Mouse (Mus musculus) embryonic facial prominence, embryonic 10.5 days (tissue): ENCODE data around the gene Csnk2b. TPM values are rescaled to one million over a fixed set of nuclear protein-coding genes. Genes with fewer than 3 reads are reported as not detected.

Experiments
- DNase-seq: peaks from one replicate; pipeline ENCODE4 v3.0.0-alpha.2; 2017; ENCODE audit warnings: low spot score
- H3K27ac ChIP-seq: fragments of 300-500 bp; sonication (generic); replicated peaks from 2 replicates; pipeline ENCODE4 v1.5.1; 2016; ENCODE audit warnings: mild to moderate bottlenecking
- H3K27me3 ChIP-seq: fragments of 300-500 bp; sonication (generic); replicated peaks from 2 replicates; pipeline ENCODE4 v1.6.1; 2016; ENCODE audit warnings: low read depth, mild to moderate bottlenecking; ENCODE audit not compliant: poor library complexity, severe bottlenecking
- H3K36me3 ChIP-seq: fragments of 300-500 bp; sonication (generic); replicated peaks from 2 replicates; pipeline ENCODE4 v1.6.1; 2016; ENCODE audit warnings: mild to moderate bottlenecking, moderate library complexity
- H3K4me1 ChIP-seq: fragments of 300-500 bp; sonication (generic); 2 replicates; pipeline ENCODE4 v1.6.1; 2016
- H3K4me3 ChIP-seq: fragments of 300-500 bp; sonication (generic); 2 replicates; pipeline ENCODE4 v1.5.1; 2016; ENCODE audit warnings: mild to moderate bottlenecking, moderate library complexity
- H3K9me3 ChIP-seq: fragments of 300-500 bp; sonication (generic); 2 replicates; pipeline ENCODE4 v1.6.1; 2016; ENCODE audit warnings: mild to moderate bottlenecking
- WGBS: fragments of 180-500 bp; shearing (Covaris S2); methylation state at CpG from one replicate; pipeline ENCODE4 v1.1.7; 2016; 5-methylcytosine and 5-hydroxymethylcytosine counted together
- polyA plus RNA-seq: library from polyadenylated mRNA; unstranded; fragments of >200 nt; fragmentation: Nextera tagmentation; extraction: Ambion mirVana; gene quantifications from 2 replicates; pipeline ENCODE4 v1.2.1, GENCODE M21; 2016

The Csnk2b gene
- polyA plus RNA-seq = 283 and 288 TPM in 2 replicates

GRCm38 (mm10) chr17:35121871-35122303 is at the start of gene Csnk2b:
TSS of gene Csnk2b (minus strand) at chr17:35122053.
- no peaks in the 10 kb centered on the region for H3K9me3 ChIP-seq
- H3K36me3 ChIP-seq = peaks cover 50% of the 10 kb centered on the region
- H3K4me1 ChIP-seq = peaks cover 39% of the 10 kb centered on the region
- H3K4me3 ChIP-seq = peak within 1 kb of the TSS; percentile 98
- peak; percentile 66 for DNase-seq
- under 1% methylated on average over 19 of the region's 19 CpGs for WGBS
- H3K27ac ChIP-seq = peak within 1 kb of the TSS; percentile 90
- no peaks in the 10 kb centered on the region for H3K27me3 ChIP-seq

- Histone ChIP-seq H3K27me3 (no peaks in the 10 kb centered on the region), H3K27ac (no peak overlapping the region), H3K4me3 (no peak overlapping the region), H3K9me3 (no peaks in the 10 kb centered on the region), H3K36me3 (no peaks in the 10 kb centered on the region), H3K4me1 (peaks cover 12% of the 10 kb centered on the region)
- no peak for DNase-seq
- WGBS = 23% methylated on average over 4 of the region's 4 CpGs
These were observed 46.8 kb upstream of the Csnk2b start for GRCm38 (mm10) chr17:35168541-35169207.

- H3K27ac ChIP-seq = no peak overlapping the region
- DNase-seq = no peak
- peaks cover 2% of the 10 kb centered on the region for H3K36me3 ChIP-seq
- H3K4me3 ChIP-seq = no peak overlapping the region
- H3K4me1 ChIP-seq = peaks cover 20% of the 10 kb centered on the region
- 87% methylated on average over 7 of the region's 7 CpGs for WGBS
- no peaks in the 10 kb centered on the region for H3K9me3 ChIP-seq
- no peaks in the 10 kb centered on the region for H3K27me3 ChIP-seq
These were observed 45.9 kb upstream of the Csnk2b start for GRCm38 (mm10) chr17:35167794-35168193.

- no peaks in the 10 kb centered on the region for H3K27me3 ChIP-seq
- peak overlapping the region; percentile 99 for H3K27ac ChIP-seq
- peak overlapping the region; percentile 99 for H3K4me3 ChIP-seq
- H3K9me3 ChIP-seq = no peaks in the 10 kb centered on the region
- DNase-seq = peak; percentile 54
- H3K4me1 ChIP-seq = peaks cover 33% of the 10 kb centered on the region
- H3K36me3 ChIP-seq = peaks cover 15% of the 10 kb centered on the region
- WGBS = 74% methylated on average over 8 of the region's 8 CpGs
These were observed 44.6 kb upstream of the Csnk2b start for GRCm38 (mm10) chr17:35166352-35167035.

GRCm38 (mm10) chr17:35165451-35166155 is 43.8 kb upstream of the Csnk2b start:
- Histone ChIP-seq H3K9me3 (no peaks in the 10 kb centered on the region), H3K36me3 (peaks cover 24% of the 10 kb centered on the region), H3K27me3 (no peaks in the 10 kb centered on the region), H3K4me1 (peaks cover 34% of the 10 kb centered on the region), H3K27ac (peak overlapping the region; percentile 99), H3K4me3 (peak overlapping the region; percentile 99)
- DNase-seq = no peak
- WGBS = 27% methylated on average over 12 of the region's 12 CpGs

GRCm38 (mm10) chr17:35164568-35165450 is 43.0 kb upstream of the Csnk2b start, which contains the start of gene Prrc2a:
TSS of gene Prrc2a (minus strand) at chr17:35164897.
- Histone ChIP-seq H3K9me3 (no peaks in the 10 kb centered on the region), H3K27ac (peak within 1 kb of the TSS; percentile 99), H3K36me3 (peaks cover 32% of the 10 kb centered on the region), H3K4me1 (peaks cover 34% of the 10 kb centered on the region), H3K27me3 (no peaks in the 10 kb centered on the region), H3K4me3 (peak within 1 kb of the TSS; percentile 99)
- DNase-seq = peak; percentile 97
- WGBS = under 1% methylated on average over 88 of the region's 89 CpGs

- Histone ChIP-seq H3K36me3 (peaks cover 38% of the 10 kb centered on the region), H3K9me3 (no peaks in the 10 kb centered on the region), H3K27me3 (no peaks in the 10 kb centered on the region), H3K4me3 (peak overlapping the region; percentile 99), H3K4me1 (peaks cover 34% of the 10 kb centered on the region), H3K27ac (peak overlapping the region; percentile 99)
- DNase-seq = no peak
- WGBS = under 1% methylated on average over 28 of the region's 28 CpGs
These were observed 42.3 kb upstream of the Csnk2b start for GRCm38 (mm10) chr17:35164218-35164567.

GRCm38 (mm10) chr17:35163326-35164081 is 41.7 kb upstream of the Csnk2b start:
- no peak for DNase-seq
- WGBS = 23% methylated on average over 8 of the region's 8 CpGs
- H3K4me3 ChIP-seq = peak overlapping the region; percentile 99
- peak overlapping the region; percentile 99 for H3K27ac ChIP-seq
- peaks cover 31% of the 10 kb centered on the region for H3K4me1 ChIP-seq
- no peaks in the 10 kb centered on the region for H3K9me3 ChIP-seq
- peaks cover 45% of the 10 kb centered on the region for H3K36me3 ChIP-seq
- no peaks in the 10 kb centered on the region for H3K27me3 ChIP-seq

GRCm38 (mm10) chr17:35162730-35163129 is 40.9 kb upstream of the Csnk2b start:
- peaks cover 53% of the 10 kb centered on the region for H3K36me3 ChIP-seq
- no peaks in the 10 kb centered on the region for H3K27me3 ChIP-seq
- peak overlapping the region; percentile 99 for H3K4me3 ChIP-seq
- WGBS = 69% methylated on average over 12 of the region's 12 CpGs
- H3K9me3 ChIP-seq = no peaks in the 10 kb centered on the region
- H3K27ac ChIP-seq = peak overlapping the region; percentile 99; the same call in 1 of the 2 replicates
- H3K4me1 ChIP-seq = peaks cover 31% of the 10 kb centered on the region
- no peak for DNase-seq

- DNase-seq = no peak
- Histone ChIP-seq H3K4me3 (peak overlapping the region; percentile 99), H3K9me3 (no peaks in the 10 kb centered on the region), H3K36me3 (peaks cover 59% of the 10 kb centered on the region), H3K27me3 (no peaks in the 10 kb centered on the region), H3K4me1 (peaks cover 31% of the 10 kb centered on the region), H3K27ac (peak overlapping the region; percentile 30; the same call in 1 of the 2 replicates)
- 83% methylated on average over 14 of the region's 14 CpGs for WGBS
These were observed 40.3 kb upstream of the Csnk2b start for GRCm38 (mm10) chr17:35162121-35162520.

- no peaks in the 10 kb centered on the region for H3K9me3 ChIP-seq
- peaks cover 66% of the 10 kb centered on the region for H3K36me3 ChIP-seq
- 86% methylated on average over 11 of the region's 11 CpGs for WGBS
- DNase-seq = no peak
- H3K27ac ChIP-seq = 0 out of 2 replicates have a peak overlapping the region, but pooled peaks have one; percentile 30
- H3K27me3 ChIP-seq = no peaks in the 10 kb centered on the region
- H3K4me3 ChIP-seq = peak overlapping the region; percentile 99; the same call in 1 of the 2 replicates
- H3K4me1 ChIP-seq = peaks cover 30% of the 10 kb centered on the region
These were observed 39.6 kb upstream of the Csnk2b start for GRCm38 (mm10) chr17:35161421-35161820.
